Mouse (Mus musculus) liver, adult (tissue): ENCODE measurements around the gene Gnai1.

Source experiments
- GATA4 ChIP-seq: IDR thresholded peaks from 2 replicates; pipeline ENCODE4 v1.6.1; 2014; ENCODE audit warnings: mild to moderate bottlenecking, low read length; ENCODE audit not compliant: insufficient replicate concordance

Gene Gnai1

DNA sequence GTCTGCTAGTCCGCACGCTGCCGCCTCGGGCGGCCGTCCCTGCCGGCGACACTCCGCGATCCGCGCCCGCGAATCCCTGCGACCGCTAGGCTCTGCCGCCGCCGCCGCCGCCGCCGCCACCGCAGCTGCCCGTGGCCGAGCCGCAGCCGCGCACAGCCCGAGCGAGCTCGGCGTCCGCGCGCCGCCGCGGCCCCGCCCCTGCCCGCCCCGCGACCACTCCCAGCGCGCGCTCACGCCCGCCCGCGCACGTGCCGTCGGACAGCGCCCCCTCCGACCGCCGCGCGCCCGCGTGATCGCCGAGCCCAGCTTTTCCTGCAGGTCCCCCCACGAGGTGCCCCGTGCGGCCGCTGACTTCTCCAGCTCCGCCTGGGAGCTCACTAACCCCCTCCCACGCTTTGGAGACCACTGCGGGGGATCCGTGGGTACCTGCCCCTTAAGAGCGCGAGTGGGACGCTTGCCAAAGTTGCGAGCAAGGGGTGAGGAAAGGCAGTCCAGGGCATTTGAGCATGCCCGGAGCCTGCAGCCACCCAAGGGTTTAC lies at the start of gene Gnai1:
TSS of gene Gnai1 (minus strand) at position 75 of the 539 bp plus-strand sequence.
- no peak for TF ChIP-seq GATA4

DNA sequence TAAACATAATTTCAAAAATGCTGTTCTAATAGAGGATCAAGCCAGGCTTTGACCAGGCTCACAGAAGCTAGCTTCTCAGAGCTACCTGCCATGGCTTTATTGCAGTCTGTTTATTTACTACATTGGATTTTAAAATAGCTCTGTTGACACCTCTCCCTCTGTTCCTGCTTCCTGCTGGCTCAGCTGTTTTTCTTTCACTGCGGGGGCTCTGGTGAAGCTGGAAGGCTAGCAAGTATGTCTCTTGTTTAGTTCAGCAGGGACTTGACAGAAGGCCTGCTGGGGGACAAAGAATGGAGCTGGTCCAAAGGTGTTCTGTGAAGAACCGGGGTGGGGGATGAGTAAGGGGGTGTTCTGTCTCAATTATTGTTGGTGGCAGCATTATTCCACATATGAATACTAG lies 7.7 kb upstream of the Gnai1 start:
- TF ChIP-seq GATA4: no peak

DNA sequence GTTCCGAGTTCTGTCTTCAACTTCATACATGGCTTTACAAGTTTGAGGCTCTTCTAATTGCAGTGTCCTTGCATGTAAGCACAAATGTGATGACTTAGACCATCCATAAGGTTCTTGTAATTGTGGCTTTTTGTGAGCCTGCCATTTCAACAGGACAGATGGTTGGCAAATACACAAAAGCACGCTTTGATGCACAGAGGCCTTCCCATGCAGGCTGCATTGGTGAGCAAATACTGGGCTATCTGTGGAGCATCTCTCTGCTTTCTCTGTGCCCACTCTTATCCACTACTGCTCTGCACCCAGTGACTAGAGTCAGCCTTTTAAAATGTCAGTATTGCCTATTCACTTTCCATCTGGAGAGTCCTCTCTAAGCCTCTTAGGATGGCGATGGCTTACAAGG lies 5.3 kb upstream of the Gnai1 start:
- no peak for TF ChIP-seq GATA4

DNA sequence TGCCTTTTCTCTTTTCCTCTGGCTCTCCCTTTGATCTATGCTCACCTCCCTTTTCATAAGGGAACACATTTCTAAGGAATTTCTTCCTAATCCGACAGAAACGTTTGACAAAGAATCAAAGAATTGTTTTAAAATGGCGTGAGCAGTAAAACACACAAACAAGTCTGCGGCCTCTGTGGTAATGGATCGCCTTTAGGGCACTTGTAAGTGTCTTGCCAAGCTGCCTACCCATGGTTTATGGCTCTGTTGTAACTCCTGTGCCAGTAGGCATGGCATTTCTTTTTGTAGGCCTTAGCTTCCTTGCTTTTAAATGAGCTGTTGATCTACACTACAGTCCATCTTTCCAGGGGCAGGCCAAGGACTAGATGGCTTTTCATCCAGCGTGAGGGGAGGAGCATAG lies 801 bp upstream of the Gnai1 start:
- no peak for TF ChIP-seq GATA4

DNA sequence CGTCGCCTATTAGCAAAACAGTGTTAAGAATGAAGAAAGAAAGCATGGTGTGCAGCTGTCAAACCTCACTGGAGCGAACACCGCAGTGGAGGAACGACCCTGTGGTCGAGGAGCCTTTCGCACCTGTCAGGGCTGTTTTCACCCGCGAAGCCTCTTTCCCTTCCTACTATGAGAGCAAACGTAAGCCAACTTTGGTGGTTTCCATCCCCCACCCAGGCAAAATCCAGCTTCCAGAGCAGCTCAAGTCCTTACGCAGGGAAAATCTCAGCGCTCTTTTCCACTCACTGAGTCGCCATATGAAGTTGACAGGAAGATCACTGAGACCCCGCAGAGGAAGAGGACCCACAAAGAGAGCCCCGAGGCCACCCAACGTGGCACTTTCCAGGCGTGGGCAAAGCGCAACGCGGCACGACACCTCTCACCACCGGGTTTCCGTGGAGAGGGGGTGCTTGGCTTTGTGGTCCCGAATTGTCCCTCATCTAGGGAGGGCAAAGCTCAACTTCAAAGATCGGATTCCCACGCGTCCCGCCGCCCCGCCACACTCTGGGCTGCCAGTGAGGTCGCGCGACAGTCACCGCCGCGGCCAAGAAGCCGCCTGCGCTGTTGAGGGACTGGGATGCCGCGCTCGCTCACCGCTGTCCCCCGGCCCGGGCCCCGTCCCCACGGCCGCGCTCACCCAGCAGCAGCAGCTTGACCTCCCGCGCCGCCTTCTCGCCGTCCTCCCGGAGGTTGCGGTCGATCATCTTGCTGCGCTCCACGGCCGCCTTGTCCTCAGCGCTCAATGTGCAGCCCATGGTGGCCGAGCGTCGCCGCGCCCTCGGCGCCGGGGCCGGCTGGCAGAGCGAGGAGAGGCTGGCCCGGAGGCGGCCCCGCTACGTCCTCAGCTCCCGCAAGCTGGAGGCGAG lies 527 bp downstream of the Gnai1 start:
- TF ChIP-seq GATA4: no peak

- no peak for TF ChIP-seq GATA4
Measured at GRCm38 (mm10) chr5:18358778-18359177, 1.4 kb downstream of the Gnai1 start.

DNA sequence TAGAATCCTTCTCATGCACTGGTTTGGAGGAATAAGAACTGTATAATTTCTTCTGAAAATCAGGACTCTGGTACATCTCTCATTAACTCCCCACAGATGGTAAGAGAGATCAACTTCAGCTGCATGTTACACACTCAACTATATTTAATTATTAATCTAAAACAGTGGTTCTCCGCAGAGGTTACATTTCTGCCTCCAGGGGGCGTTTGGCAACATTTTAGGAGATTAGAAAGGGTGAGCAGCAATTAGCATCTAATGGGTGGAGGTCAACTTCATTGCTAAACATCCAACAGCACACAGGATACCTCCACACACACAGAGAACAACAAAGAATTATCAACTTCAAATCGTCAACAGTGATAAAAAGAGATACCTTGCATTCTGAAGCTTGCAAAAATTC lies 2.0 kb downstream of the Gnai1 start:
- no peak for TF ChIP-seq GATA4

DNA sequence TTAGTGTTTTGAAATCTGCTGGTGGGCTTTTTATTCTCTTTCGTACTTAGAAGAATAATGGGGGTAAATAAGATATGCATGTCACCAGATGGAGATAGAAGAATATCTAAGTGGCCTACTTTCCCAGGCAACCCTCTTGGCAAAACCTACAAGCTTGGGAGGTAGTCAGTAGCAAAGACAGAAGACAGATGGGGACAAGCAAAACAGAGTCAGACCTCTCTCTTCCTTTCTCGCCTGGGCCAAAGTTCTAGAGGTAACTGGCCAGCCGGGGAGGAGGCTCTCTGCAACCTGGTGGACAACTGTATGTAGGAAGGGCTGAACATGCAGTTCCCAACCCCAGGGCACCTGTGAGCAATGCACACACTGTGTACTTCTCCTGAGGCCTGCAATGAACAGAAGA lies 12.9 kb downstream of the Gnai1 start:
- TF ChIP-seq GATA4: no peak

- TF ChIP-seq GATA4: no peak
Measured at GRCm38 (mm10) chr5:18343455-18344142, 16.6 kb downstream of the Gnai1 start.

- no peak for TF ChIP-seq GATA4
Measured at GRCm38 (mm10) chr5:18342765-18343454, 17.2 kb downstream of the Gnai1 start.

DNA sequence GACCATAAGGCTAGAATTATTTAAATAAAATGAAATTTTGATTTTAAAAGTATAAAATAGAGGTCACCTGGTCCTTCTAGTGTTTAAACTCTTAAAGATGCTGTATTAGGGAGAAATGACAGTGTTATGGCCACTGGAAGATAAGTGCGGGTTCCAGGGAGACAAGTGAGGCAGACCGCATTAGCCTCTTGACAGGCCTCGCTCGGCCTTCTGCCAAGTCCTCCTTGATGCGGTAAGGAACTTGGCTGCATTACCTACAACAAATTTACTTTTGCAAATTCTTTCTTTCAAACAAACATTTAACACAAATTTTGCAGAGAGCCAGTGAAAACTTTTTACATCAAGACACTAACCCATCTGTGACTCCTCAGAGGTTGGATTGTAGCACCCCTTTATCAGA lies 27.9 kb downstream of the Gnai1 start:
- TF ChIP-seq GATA4: no peak

- TF ChIP-seq GATA4: no peak
Measured at GRCm38 (mm10) chr5:18330726-18331125, 29.4 kb downstream of the Gnai1 start.

DNA sequence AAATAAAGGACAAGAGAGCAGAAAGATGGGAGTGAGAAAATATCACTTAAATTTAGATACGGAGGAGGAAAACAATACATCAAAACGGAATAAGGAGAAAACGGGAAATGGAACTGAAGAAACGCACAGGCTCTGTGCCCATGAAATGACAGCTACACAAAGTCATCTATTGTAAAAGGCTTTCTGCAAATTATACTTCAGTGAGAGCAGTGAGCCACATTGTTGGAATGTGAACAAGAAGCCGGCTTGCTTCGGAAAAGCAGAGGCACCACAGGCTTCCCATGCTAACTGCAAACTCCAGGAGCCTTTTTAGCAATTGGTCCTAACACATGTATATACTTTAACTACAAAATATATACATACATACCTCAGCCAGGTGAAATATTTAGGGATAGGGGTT lies 34.0 kb downstream of the Gnai1 start:
- TF ChIP-seq GATA4: no peak

DNA sequence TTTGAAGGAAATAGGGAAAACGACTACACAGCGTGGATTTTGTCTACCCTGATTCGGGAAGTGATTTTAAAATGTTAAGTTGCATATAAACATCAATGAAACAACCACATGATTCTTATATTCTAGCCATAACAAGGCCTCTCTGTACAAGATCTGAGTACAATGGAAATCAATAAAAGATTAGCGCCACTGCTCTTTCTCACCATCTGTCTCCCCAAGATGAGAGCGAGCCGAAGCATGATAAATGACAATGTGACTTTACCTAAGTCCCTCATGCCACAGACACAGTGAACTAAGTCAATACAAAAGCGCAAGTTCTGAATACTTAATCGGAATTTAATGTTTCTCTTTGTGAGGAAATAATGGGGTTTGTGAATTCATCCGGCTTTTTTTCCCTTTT lies 36.6 kb downstream of the Gnai1 start:
- no peak for TF ChIP-seq GATA4

DNA sequence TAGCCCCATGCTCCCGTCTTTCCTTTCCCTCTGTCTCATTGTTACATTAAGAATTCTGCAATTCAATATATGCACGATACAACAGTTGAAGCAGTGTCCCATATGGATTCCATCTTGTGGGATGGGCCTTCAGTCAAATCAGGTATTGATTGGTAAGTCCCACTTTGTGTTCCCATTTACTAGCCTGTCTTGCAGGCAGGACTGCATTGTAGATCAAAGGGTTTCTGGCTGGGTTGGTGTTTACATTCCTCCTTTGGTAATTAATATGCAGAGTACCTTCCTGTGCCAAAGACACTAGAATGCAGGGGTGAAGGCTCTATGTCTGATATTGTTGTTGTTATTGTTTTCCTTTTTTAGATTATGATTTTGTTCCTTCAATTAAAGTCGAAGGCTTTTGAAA lies 38.5 kb downstream of the Gnai1 start:
- TF ChIP-seq GATA4: no peak
